Mouse (Mus musculus) E14TG2a.4 (cell line): ENCODE measurements around the gene Sv2c.

Experiments
- H3K27me3 ChIP-seq: 2 replicates; pipeline ENCODE4 v1.6.1; 2014; ENCODE audit warnings: low read length, control low read depth; ENCODE audit not compliant: insufficient read depth
- H3K36me3 ChIP-seq: 2 replicates; pipeline ENCODE4 v1.6.1; 2014; ENCODE audit warnings: low read length, control low read depth; ENCODE audit not compliant: insufficient read depth
- H3K4me1 ChIP-seq: replicated peaks from 2 replicates; pipeline ENCODE4 v1.6.1; 2014; ENCODE audit warnings: low read depth, low read length, control low read depth
- H3K4me3 ChIP-seq: replicated peaks from 2 replicates; pipeline ENCODE4 v1.5.1; 2014; ENCODE audit warnings: mild to moderate bottlenecking, low read length
- H3K9me3 ChIP-seq: 2 replicates; pipeline ENCODE4 v1.6.1; 2014; ENCODE audit warnings: low read length, control low read depth
- CTCF ChIP-seq: conservative IDR thresholded peaks from 2 replicates; pipeline ENCODE4 v1.5.1; 2014; ENCODE audit warnings: low read length
- NANOG ChIP-seq: IDR thresholded peaks from 2 replicates; pipeline ENCODE4 v1.6.1; 2014; ENCODE audit warnings: borderline replicate concordance, low read length, mixed read lengths
- POU5F1 ChIP-seq: IDR thresholded peaks from 2 replicates; pipeline ENCODE4 v1.6.1; 2014; ENCODE audit warnings: low read length, borderline replicate concordance

Gene Sv2c

GRCm38 (mm10) chr13:96030368-96031223 lies 101.8 kb downstream of the Sv2c start:
- Histone ChIP-seq H3K36me3 (no peaks in the 10 kb centered on the region), H3K4me3 (peak overlapping the region; percentile 41), H3K4me1 (no peaks in the 10 kb centered on the region; the same call in 1 of the 2 replicates), H3K9me3 (no peaks in the 10 kb centered on the region), H3K27me3 (no peaks in the 10 kb centered on the region)
- TF ChIP-seq CTCF: peak; percentile 73
- no peak for TF ChIP-seq POU5F1

- H3K4me1 ChIP-seq: no peaks in the 10 kb centered on the region
- no peaks in the 10 kb centered on the region for H3K36me3 ChIP-seq
- no peak for TF ChIP-seq CTCF
- no peak for TF ChIP-seq NANOG
- TF ChIP-seq POU5F1: no peak
- H3K4me3 ChIP-seq: no peak overlapping the region
- no peaks in the 10 kb centered on the region for H3K27me3 ChIP-seq
- no peaks in the 10 kb centered on the region for H3K9me3 ChIP-seq
Measured at GRCm38 (mm10) chr13:96023858-96024257, 108.5 kb downstream of the Sv2c start.

GRCm38 (mm10) chr13:96015516-96015915 lies 116.9 kb downstream of the Sv2c start:
- H3K9me3 ChIP-seq: no peaks in the 10 kb centered on the region
- H3K36me3 ChIP-seq: no peaks in the 10 kb centered on the region
- 0 out of 2 replicates have a peak, but pooled peaks cover 3% of the 10 kb centered on the region for H3K4me1 ChIP-seq
- TF ChIP-seq NANOG (no peak), CTCF (no peak), POU5F1 (no peak)
- no peak overlapping the region for H3K4me3 ChIP-seq
- no peaks in the 10 kb centered on the region for H3K27me3 ChIP-seq

- Histone ChIP-seq H3K9me3 (no peaks in the 10 kb centered on the region), H3K4me3 (no peak overlapping the region), H3K27me3 (no peaks in the 10 kb centered on the region), H3K36me3 (no peaks in the 10 kb centered on the region), H3K4me1 (0 out of 2 replicates have a peak, but pooled peaks cover 3% of the 10 kb centered on the region)
- TF ChIP-seq CTCF (no peak), NANOG (no peak), POU5F1 (no peak)
Measured at GRCm38 (mm10) chr13:96010861-96011511, 121.4 kb downstream of the Sv2c start.

- Histone ChIP-seq H3K4me3 (no peak overlapping the region), H3K36me3 (no peaks in the 10 kb centered on the region), H3K4me1 (0 out of 2 replicates have a peak, but pooled peaks cover 3% of the 10 kb centered on the region), H3K27me3 (no peaks in the 10 kb centered on the region), H3K9me3 (no peaks in the 10 kb centered on the region)
- no peak for TF ChIP-seq NANOG
Measured at GRCm38 (mm10) chr13:96008975-96009374, 123.4 kb downstream of the Sv2c start.

- TF ChIP-seq POU5F1: no peak
- no peak for TF ChIP-seq CTCF
- no peak for TF ChIP-seq NANOG
- H3K27me3 ChIP-seq: no peaks in the 10 kb centered on the region
- H3K4me1 ChIP-seq: 0 out of 2 replicates have a peak, but pooled peaks cover 3% of the 10 kb centered on the region
- no peaks in the 10 kb centered on the region for H3K36me3 ChIP-seq
- no peaks in the 10 kb centered on the region for H3K9me3 ChIP-seq
- no peak overlapping the region for H3K4me3 ChIP-seq
Measured at GRCm38 (mm10) chr13:96008154-96008553, 124.2 kb downstream of the Sv2c start.

GRCm38 (mm10) chr13:96003539-96003938 lies 128.8 kb downstream of the Sv2c start:
- Histone ChIP-seq H3K9me3 (no peaks in the 10 kb centered on the region), H3K4me3 (no peak overlapping the region), H3K36me3 (no peaks in the 10 kb centered on the region), H3K27me3 (no peaks in the 10 kb centered on the region), H3K4me1 (0 out of 2 replicates have a peak, but pooled peaks cover 7% of the 10 kb centered on the region)
- TF ChIP-seq NANOG (no peak), CTCF (no peak), POU5F1 (no peak)

- no peaks in the 10 kb centered on the region for H3K9me3 ChIP-seq
- H3K27me3 ChIP-seq: no peaks in the 10 kb centered on the region
- TF ChIP-seq CTCF (no peak), NANOG (no peak), POU5F1 (no peak)
- 0 out of 2 replicates have a peak, but pooled peaks cover 7% of the 10 kb centered on the region for H3K4me1 ChIP-seq
- H3K36me3 ChIP-seq: no peaks in the 10 kb centered on the region
- no peak overlapping the region for H3K4me3 ChIP-seq
Measured at GRCm38 (mm10) chr13:96002475-96002874, 129.9 kb downstream of the Sv2c start.

GRCm38 (mm10) chr13:95999396-95999795 lies 133.0 kb downstream of the Sv2c start:
- no peaks in the 10 kb centered on the region for H3K36me3 ChIP-seq
- H3K27me3 ChIP-seq: no peaks in the 10 kb centered on the region
- H3K9me3 ChIP-seq: no peaks in the 10 kb centered on the region
- H3K4me3 ChIP-seq: no peak overlapping the region
- TF ChIP-seq CTCF: no peak
- TF ChIP-seq NANOG: no peak
- no peak for TF ChIP-seq POU5F1
- peaks cover 15% of the 10 kb centered on the region for H3K4me1 ChIP-seq
